Mouse (Mus musculus): ENCODE measurements around the gene Cntfr. TPM values are rescaled to one million over a fixed set of nuclear protein-coding genes. Genes with fewer than 3 reads are reported as not detected.
"Not testable (repeated sequence)": the region's sequence is repeated elsewhere in the genome, so short reads cannot be mapped to it uniquely, and the experiment has no call there.

Cntfr gene
- total RNA-seq, 2 experiments from 2014 or later, result 89.6 to 96.1 TPM

GRCm38 (mm10) chr4:41711705-41712375, 15.0 kb upstream of the Cntfr start:
- DNase-seq (ENCODE audit: extremely low spot score in 1 of 2, low spot score in 1 of 2), result no peak

- DNase-seq (ENCODE audit: extremely low spot score in 1 of 2, low spot score in 1 of 2), result no peak
Observed at GRCm38 (mm10) chr4:41710229-41710628, 13.3 kb upstream of the Cntfr start.

- no peak for DNase-seq (ENCODE audit: extremely low spot score in 1 of 2, low spot score in 1 of 2)
Observed at GRCm38 (mm10) chr4:41708192-41708745, 11.4 kb upstream of the Cntfr start.

- peak in 1 of 2 experiments; percentile 60 for DNase-seq (ENCODE audit: extremely low spot score in 1 of 2, low spot score in 1 of 2)
Observed at GRCm38 (mm10) chr4:41707011-41707535, 10.2 kb upstream of the Cntfr start.

GRCm38 (mm10) chr4:41705922-41706754, 9.2 kb upstream of the Cntfr start:
- DNase-seq (ENCODE audit: extremely low spot score in 1 of 2, low spot score in 1 of 2), result no peak

- DNase-seq (ENCODE audit: extremely low spot score in 1 of 2, low spot score in 1 of 2), result no peak
Observed at GRCm38 (mm10) chr4:41704651-41705050, 7.8 kb upstream of the Cntfr start.

- not testable (repeated sequence) for DNase-seq (ENCODE audit: extremely low spot score in 1 of 2, low spot score in 1 of 2)
Observed at GRCm38 (mm10) chr4:41702226-41702625, 5.3 kb upstream of the Cntfr start.

GRCm38 (mm10) chr4:41700224-41700623, 3.3 kb upstream of the Cntfr start:
- DNase-seq (ENCODE audit: extremely low spot score in 1 of 2, low spot score in 1 of 2), result not testable (repeated sequence)

GRCm38 (mm10) chr4:41699783-41700182, 2.9 kb upstream of the Cntfr start, which contains the start of gene Il11ra1:
Gene Il11ra1, plus strand, starts transcription at chr4:41699989.
- not testable (repeated sequence) for DNase-seq (ENCODE audit: extremely low spot score in 1 of 2, low spot score in 1 of 2)

GRCm38 (mm10) chr4:41698421-41699016, 1.6 kb upstream of the Cntfr start:
- DNase-seq (ENCODE audit: extremely low spot score in 1 of 2, low spot score in 1 of 2), result not testable (repeated sequence)

GRCm38 (mm10) chr4:41696452-41696851, 437 bp downstream of the Cntfr start:
- not testable (repeated sequence) for DNase-seq (ENCODE audit: extremely low spot score in 1 of 2, low spot score in 1 of 2)

- DNase-seq (ENCODE audit: extremely low spot score in 1 of 2, low spot score in 1 of 2), result not testable (repeated sequence)
Observed at GRCm38 (mm10) chr4:41695800-41696199, 1.1 kb downstream of the Cntfr start.

- not testable (repeated sequence) for DNase-seq (ENCODE audit: extremely low spot score in 1 of 2, low spot score in 1 of 2)
Observed at GRCm38 (mm10) chr4:41693511-41693910, 3.4 kb downstream of the Cntfr start.

- DNase-seq (ENCODE audit: extremely low spot score in 1 of 2, low spot score in 1 of 2), result not testable (repeated sequence)
Observed at GRCm38 (mm10) chr4:41690014-41690413, 6.9 kb downstream of the Cntfr start.

GRCm38 (mm10) chr4:41688562-41688961, 8.3 kb downstream of the Cntfr start:
- DNase-seq (ENCODE audit: extremely low spot score in 1 of 2, low spot score in 1 of 2), result not testable (repeated sequence)

- DNase-seq (ENCODE audit: extremely low spot score in 1 of 2, low spot score in 1 of 2), result not testable (repeated sequence)
Observed at GRCm38 (mm10) chr4:41685882-41686492, 10.9 kb downstream of the Cntfr start.

GRCm38 (mm10) chr4:41684931-41685453, 11.9 kb downstream of the Cntfr start:
- not testable (repeated sequence) for DNase-seq (ENCODE audit: extremely low spot score in 1 of 2, low spot score in 1 of 2)

GRCm38 (mm10) chr4:41684131-41684930, 12.6 kb downstream of the Cntfr start:
- not testable (repeated sequence) for DNase-seq (ENCODE audit: extremely low spot score in 1 of 2, low spot score in 1 of 2)

GRCm38 (mm10) chr4:41683303-41683702, 13.6 kb downstream of the Cntfr start:
- DNase-seq (ENCODE audit: extremely low spot score in 1 of 2, low spot score in 1 of 2), result not testable (repeated sequence)
